Mouse (Mus musculus) heart, postnatal 0 days (tissue): Measurements from ENCODE around the gene Abcf3. TPM values are rescaled to one million over a fixed set of nuclear protein-coding genes. Genes with fewer than 3 reads are reported as not detected.

ENCODE experiments used
- ATAC-seq: fragments of 200-750 bp; cut with Nextera tagmentation; 2 replicates; pipeline ENCODE4 v1.8.0; 2017; ENCODE audit warnings: low read depth, moderate number of reproducible peaks, moderate library complexity; ENCODE audit not compliant: insufficient read depth
- DNase-seq: peaks from one replicate; pipeline ENCODE4 v3.0.0-alpha.2; 2016; ENCODE audit warnings: low spot score
- H3K27ac ChIP-seq: fragments of 300-500 bp; sonication (generic); 2 replicates; pipeline ENCODE4 v1.5.1; 2014; ENCODE audit warnings: low read depth, mild to moderate bottlenecking
- H3K27me3 ChIP-seq: fragments of 300-500 bp; sonication (generic); 2 replicates; pipeline ENCODE4 v1.6.1; 2014; ENCODE audit warnings: low read length, mixed read lengths; ENCODE audit not compliant: control insufficient read depth, insufficient read depth
- H3K36me3 ChIP-seq: fragments of 300-500 bp; sonication (generic); replicated peaks from 2 replicates; pipeline ENCODE4 v1.6.1; 2014; ENCODE audit warnings: low read length, mixed read lengths; ENCODE audit not compliant: control insufficient read depth, insufficient read depth
- H3K4me1 ChIP-seq: fragments of 300-500 bp; sonication (generic); 2 replicates; pipeline ENCODE4 v1.6.1; 2014; ENCODE audit warnings: antibody characterized with exemption; ENCODE audit not compliant: control insufficient read depth, insufficient read depth
- H3K4me2 ChIP-seq: fragments of 300-500 bp; sonication (generic); 2 replicates; pipeline ENCODE4 v1.6.1; 2014; ENCODE audit warnings: low read depth, mild to moderate bottlenecking, low read length, moderate library complexity
- H3K4me3 ChIP-seq: fragments of 300-500 bp; sonication (generic); 2 replicates; pipeline ENCODE4 v1.5.1; 2014; ENCODE audit warnings: low read depth, low read length
- H3K9ac ChIP-seq: fragments of 300-500 bp; sonication (generic); replicated peaks from 2 replicates; pipeline ENCODE4 v1.6.1; 2014; ENCODE audit warnings: low read depth, low read length, mixed read lengths
- H3K9me3 ChIP-seq: fragments of 300-500 bp; sonication (generic); replicated peaks from 2 replicates; pipeline ENCODE4 v1.6.1; 2016; ENCODE audit warnings: low read length; ENCODE audit not compliant: control insufficient read depth
- CTCF ChIP-seq: IDR thresholded peaks from 2 replicates; pipeline ENCODE4 v1.5.1; 2016; ENCODE audit warnings: antibody characterized with exemption, control low read depth, low read depth
- EP300 ChIP-seq: IDR thresholded peaks from 2 replicates; pipeline ENCODE4 v1.6.1; 2016; ENCODE audit warnings: antibody characterized with exemption, low read depth
- WGBS: fragments of 180-500 bp; shearing (Covaris S2); extraction: QIAGEN DNeasy Blood & Tissue Kit; methylation state at CpG from one replicate; pipeline ENCODE4 v1.1.7; 2014; 5-methylcytosine and 5-hydroxymethylcytosine counted together
- polyA plus RNA-seq: library from polyadenylated mRNA; unstranded; fragments of >200 nt; fragmentation: Nextera tagmentation; extraction: Ambion mirVana; gene quantifications from 2 replicates; pipeline ENCODE4 v1.2.1, GENCODE M21; 2015
- total RNA-seq: library from RNA; depleted of rRNA; stranded (reverse); fragments of >200 nt; gene quantifications from 2 replicates; pipeline ENCODE4 v1.2.3, GENCODE M21; 2014; ENCODE audit warnings: low replicate concordance

Abcf3 gene
- total and polyA plus RNA-seq, 2 experiments from 2014 or later, result 42.2 to 47.1 TPM

DNA sequence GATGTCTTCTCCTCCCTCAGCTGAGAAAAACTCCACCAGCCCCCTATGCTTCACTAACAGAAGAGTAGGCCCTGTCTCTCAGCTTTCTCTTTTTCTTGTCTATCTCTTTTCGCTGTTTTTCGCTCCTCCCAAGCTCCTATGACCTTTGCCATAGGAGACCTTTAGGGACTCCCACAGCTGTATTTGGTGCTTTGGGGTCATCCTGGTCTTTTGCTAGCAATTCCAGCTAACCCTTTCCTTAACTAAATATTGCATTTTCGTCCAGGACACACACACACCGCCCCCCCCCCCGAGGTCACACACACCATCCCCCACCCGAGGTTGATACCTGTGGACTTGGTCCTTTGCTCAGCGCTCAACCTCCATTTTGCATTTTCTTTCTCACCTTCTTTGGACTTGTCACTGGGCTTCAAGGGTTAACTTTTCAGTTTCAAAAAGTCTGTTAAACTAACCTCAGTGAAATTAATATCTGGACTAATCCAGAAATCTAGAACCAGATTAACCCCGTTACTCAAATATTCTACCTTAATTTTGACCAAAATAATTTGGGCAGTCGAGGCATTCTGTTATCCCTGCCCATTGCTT lies 12.2 kb upstream of the Abcf3 start:
- Histone ChIP-seq H3K4me3 (peak overlapping the region; percentile 96), H3K36me3 (peaks cover 53% of the 10 kb centered on the region), H3K9ac (peak overlapping the region; percentile 92), H3K9me3 (no peaks in the 10 kb centered on the region), H3K4me2 (peak overlapping the region; percentile 80), H3K27me3 (no peaks in the 10 kb centered on the region), H3K27ac (peak overlapping the region; percentile 93), H3K4me1 (peaks cover 21% of the 10 kb centered on the region)
- WGBS, result 24% methylated on average over 9 of the region's 9 CpGs
- DNase-seq, result no peak
- no peak for TF ChIP-seq EP300
- no peak for ATAC-seq

DNA sequence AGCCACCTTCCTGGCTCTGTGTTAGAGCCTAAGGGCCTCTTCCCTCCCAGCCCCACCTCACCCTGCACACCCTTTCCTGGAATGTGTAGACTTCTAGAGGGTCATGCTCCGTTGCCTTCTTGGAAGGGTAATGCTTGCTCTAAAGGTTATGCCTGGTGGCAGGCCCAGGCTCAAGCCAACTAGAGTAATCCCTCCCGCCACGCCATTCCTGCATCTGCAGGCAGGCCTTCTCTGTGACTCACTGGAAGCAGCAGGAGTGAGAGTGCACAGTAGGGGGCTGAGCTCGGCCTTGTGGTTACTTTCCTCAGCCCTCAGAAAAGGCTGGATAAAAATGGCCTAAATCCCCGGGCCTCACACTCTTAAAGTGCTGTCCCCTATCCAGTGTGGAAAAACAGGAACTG lies 11.3 kb upstream of the Abcf3 start:
- Histone ChIP-seq H3K27ac (0 out of 2 replicates have a peak overlapping the region, but pooled peaks have one; percentile 16), H3K4me3 (peak overlapping the region; percentile 96), H3K9ac (peak overlapping the region; percentile 15), H3K4me1 (peaks cover 21% of the 10 kb centered on the region), H3K9me3 (no peaks in the 10 kb centered on the region), H3K27me3 (no peaks in the 10 kb centered on the region), H3K36me3 (peaks cover 53% of the 10 kb centered on the region), H3K4me2 (peak overlapping the region; percentile 80)
- WGBS, result 16% methylated on average over 5 of the region's 5 CpGs
- ATAC-seq (no peak), DNase-seq (peak; percentile 25)
- TF ChIP-seq EP300, result no peak
- 0 out of 2 replicates have a peak, but pooled peaks have one; percentile 4 for TF ChIP-seq CTCF

DNA sequence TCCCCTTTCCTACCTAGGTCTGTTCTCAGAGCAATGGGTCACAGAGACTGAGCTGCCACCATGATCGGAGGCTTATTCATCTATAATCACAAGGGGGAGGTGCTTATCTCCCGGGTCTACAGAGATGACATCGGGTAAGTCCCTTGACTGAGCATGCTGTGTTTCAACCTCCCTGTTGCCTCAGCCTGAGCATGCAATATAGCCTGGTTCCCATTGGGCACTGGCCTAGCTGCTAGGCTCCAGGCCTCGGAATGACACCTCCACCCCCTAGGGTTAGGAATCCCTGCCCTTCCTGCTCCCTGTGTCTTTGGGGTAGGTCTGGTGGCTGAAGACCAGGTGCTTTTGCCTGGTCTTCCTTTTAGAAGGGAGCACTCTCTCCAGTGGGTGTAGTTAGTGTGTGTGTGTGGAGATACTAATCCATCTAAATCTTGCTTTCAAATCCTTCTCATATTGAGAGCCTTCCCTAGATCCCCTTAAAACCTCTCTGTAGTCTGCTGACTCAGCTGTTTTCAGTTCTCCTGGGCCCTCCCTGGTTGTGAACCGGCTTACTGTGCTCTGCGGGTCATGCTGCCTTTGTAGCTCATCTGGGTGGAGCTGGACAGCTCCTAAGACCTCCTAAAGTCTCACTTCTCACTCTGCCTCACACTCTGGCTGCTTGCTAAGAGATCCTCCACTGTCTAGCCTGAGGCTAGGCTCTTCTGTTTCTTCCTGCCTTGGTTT lies 10.6 kb upstream of the Abcf3 start:
- H3K4me2 ChIP-seq, result peak overlapping the region; percentile 80
- peaks cover 57% of the 10 kb centered on the region for H3K36me3 ChIP-seq
- 32% methylated on average over 6 of the region's 6 CpGs for WGBS
- no peak overlapping the region for H3K9ac ChIP-seq
- no peak for DNase-seq
- no peaks in the 10 kb centered on the region for H3K9me3 ChIP-seq
- peaks cover 21% of the 10 kb centered on the region for H3K4me1 ChIP-seq
- TF ChIP-seq CTCF, result no peak
- TF ChIP-seq EP300, result no peak
- no peak for ATAC-seq
- H3K27ac ChIP-seq, result 0 out of 2 replicates have a peak overlapping the region, but pooled peaks have one; percentile 16
- H3K4me3 ChIP-seq, result peak overlapping the region; percentile 96; the same call in 1 of the 2 replicates
- H3K27me3 ChIP-seq, result no peaks in the 10 kb centered on the region

DNA sequence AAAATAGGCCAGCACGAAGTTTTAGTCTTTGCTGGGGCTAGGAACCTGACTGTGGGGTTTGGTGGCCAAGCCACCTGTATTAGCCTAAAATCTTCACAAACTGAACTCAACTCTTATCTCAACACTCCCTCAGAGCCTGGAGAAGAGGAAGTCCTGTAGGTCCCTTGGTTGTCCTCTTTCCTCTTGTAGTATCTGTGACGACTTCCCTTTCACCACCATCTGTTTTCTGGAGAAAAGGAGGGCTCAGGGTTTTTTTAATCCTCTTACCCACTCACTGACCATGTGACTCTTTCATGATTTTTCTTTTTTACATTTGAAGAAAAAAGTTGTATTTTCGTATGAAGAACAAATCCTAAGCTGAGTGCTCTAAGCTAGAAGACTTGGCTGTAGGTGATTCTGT lies 8.7 kb upstream of the Abcf3 start:
- TF ChIP-seq EP300 (no peak), CTCF (no peak)
- Histone ChIP-seq H3K9ac (no peak overlapping the region), H3K4me2 (no peak overlapping the region), H3K36me3 (peaks cover 62% of the 10 kb centered on the region), H3K4me1 (peaks cover 21% of the 10 kb centered on the region), H3K4me3 (no peak overlapping the region), H3K9me3 (no peaks in the 10 kb centered on the region), H3K27me3 (no peaks in the 10 kb centered on the region), H3K27ac (no peak overlapping the region)
- DNase-seq, result no peak
- WGBS, result 73% methylated on average over 3 of the region's 3 CpGs
- ATAC-seq, result no peak

DNA sequence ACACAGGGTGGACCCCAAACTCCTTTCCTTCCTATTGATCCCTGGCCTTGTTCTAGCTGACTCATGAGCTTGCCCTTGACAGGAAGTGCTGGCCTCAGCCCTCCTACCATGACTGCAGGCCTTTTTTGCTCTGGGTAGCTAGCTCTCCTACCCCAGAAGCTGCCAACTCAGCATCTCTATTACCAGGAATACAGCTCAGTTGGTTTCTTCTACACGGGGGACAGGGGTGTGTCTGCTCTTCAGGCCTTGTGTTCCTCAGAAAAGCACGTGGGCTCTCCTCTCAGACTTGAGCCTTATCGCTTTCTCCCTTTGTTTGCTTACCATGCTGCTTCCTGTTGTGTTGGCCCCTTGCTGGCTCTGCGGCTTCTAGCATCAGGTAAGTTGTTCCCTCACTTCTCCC lies 7.9 kb upstream of the Abcf3 start:
- Histone ChIP-seq H3K4me1 (peaks cover 21% of the 10 kb centered on the region), H3K9me3 (no peaks in the 10 kb centered on the region), H3K27ac (no peak overlapping the region), H3K27me3 (no peaks in the 10 kb centered on the region), H3K36me3 (peaks cover 69% of the 10 kb centered on the region), H3K4me3 (no peak overlapping the region), H3K4me2 (no peak overlapping the region), H3K9ac (no peak overlapping the region)
- TF ChIP-seq CTCF, result no peak
- TF ChIP-seq EP300, result no peak
- ATAC-seq (no peak), DNase-seq (no peak)
- WGBS, result 64% methylated on average over 4 of the region's 4 CpGs
